Mouse (Mus musculus) stomach, embryonic 15.5 days (tissue): Measurements from ENCODE around the gene Jam2. TPM values are rescaled to one million over a fixed set of nuclear protein-coding genes. Genes with fewer than 3 reads are reported as not detected.
A peak's percentile ranks its signal among the peaks of the same experiment; 100 is the strongest.

Experiments used
- ATAC-seq: fragments of 200-750 bp; cut with Nextera tagmentation; 2 replicates; pipeline ENCODE4 v1.8.0; 2017; ENCODE audit warnings: low read depth, moderate number of reproducible peaks, moderate TSS enrichment; ENCODE audit not compliant: insufficient read depth, low FRiP score
- H3K27ac ChIP-seq: fragments of 300-500 bp; sonication (generic); 2 replicates; pipeline ENCODE4 v1.5.1; 2015; ENCODE audit warnings: mild to moderate bottlenecking, inconsistent platforms
- H3K27me3 ChIP-seq: fragments of 300-500 bp; sonication (generic); replicated peaks from 2 replicates; pipeline ENCODE4 v1.6.1; 2015; ENCODE audit warnings: inconsistent platforms
- H3K36me3 ChIP-seq: fragments of 300-500 bp; sonication (generic); 2 replicates; pipeline ENCODE4 v1.6.1; 2015; ENCODE audit warnings: inconsistent platforms
- H3K4me1 ChIP-seq: fragments of 300-500 bp; sonication (generic); 2 replicates; pipeline ENCODE4 v1.6.1; 2015; ENCODE audit warnings: inconsistent platforms
- H3K4me2 ChIP-seq: fragments of 300-500 bp; sonication (generic); 2 replicates; pipeline ENCODE4 v1.6.1; 2015; ENCODE audit warnings: mild to moderate bottlenecking, inconsistent platforms
- H3K4me3 ChIP-seq: fragments of 300-500 bp; sonication (generic); replicated peaks from 2 replicates; pipeline ENCODE4 v1.5.1; 2015; ENCODE audit warnings: inconsistent platforms
- H3K9ac ChIP-seq: fragments of 300-500 bp; sonication (generic); 2 replicates; pipeline ENCODE4 v1.6.1; 2015; ENCODE audit warnings: inconsistent platforms
- H3K9me3 ChIP-seq: fragments of 300-500 bp; sonication (generic); 2 replicates; pipeline ENCODE4 v1.6.1; 2016; ENCODE audit warnings: inconsistent platforms
- WGBS: fragments of 180-500 bp; shearing (Covaris S2); methylation state at CpG from one replicate; pipeline ENCODE4 v1.1.7; 2015; 5-methylcytosine and 5-hydroxymethylcytosine counted together
- polyA plus RNA-seq: library from polyadenylated mRNA; unstranded; fragments of >200 nt; fragmentation: Nextera tagmentation; extraction: Ambion mirVana; gene quantifications from 2 replicates; pipeline ENCODE4 v1.2.1, GENCODE M21; 2015

Jam2 gene
- polyA plus RNA-seq, 1 experiment from 2014 or later, result 5.7 TPM

DNA sequence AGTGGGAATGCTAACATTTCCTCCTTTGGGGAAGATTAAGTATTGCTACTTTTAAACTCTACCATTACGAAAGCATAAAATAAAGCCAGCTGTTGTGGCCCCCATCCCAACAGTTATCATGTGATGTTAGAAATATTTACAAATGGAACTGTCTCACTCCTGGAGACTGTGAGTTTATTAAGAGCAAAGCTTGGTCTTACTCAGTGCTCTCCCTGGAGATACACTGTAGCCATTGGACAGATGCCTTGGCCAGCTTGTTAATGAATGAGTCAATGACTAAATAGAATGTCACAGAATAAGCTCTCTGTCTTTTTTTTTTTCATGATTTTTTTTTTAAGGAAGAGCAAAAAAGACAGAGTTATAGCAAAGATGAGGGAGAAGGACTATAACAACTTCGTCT, 2.5 kb upstream of the Jam2 start:
- no peak for ATAC-seq
- peaks cover 7% of the 10 kb centered on the region; the same call in 1 of the 2 replicates for H3K27me3 ChIP-seq
- H3K4me2 ChIP-seq, result no peak overlapping the region
- no peak overlapping the region for H3K27ac ChIP-seq
- no peaks in the 10 kb centered on the region for H3K9me3 ChIP-seq
- no peaks in the 10 kb centered on the region for H3K36me3 ChIP-seq
- no peaks in the 10 kb centered on the region for H3K4me1 ChIP-seq
- H3K9ac ChIP-seq, result no peak overlapping the region
- no peak overlapping the region for H3K4me3 ChIP-seq
- 67% methylated on average over 2 of the region's 2 CpGs for WGBS

DNA sequence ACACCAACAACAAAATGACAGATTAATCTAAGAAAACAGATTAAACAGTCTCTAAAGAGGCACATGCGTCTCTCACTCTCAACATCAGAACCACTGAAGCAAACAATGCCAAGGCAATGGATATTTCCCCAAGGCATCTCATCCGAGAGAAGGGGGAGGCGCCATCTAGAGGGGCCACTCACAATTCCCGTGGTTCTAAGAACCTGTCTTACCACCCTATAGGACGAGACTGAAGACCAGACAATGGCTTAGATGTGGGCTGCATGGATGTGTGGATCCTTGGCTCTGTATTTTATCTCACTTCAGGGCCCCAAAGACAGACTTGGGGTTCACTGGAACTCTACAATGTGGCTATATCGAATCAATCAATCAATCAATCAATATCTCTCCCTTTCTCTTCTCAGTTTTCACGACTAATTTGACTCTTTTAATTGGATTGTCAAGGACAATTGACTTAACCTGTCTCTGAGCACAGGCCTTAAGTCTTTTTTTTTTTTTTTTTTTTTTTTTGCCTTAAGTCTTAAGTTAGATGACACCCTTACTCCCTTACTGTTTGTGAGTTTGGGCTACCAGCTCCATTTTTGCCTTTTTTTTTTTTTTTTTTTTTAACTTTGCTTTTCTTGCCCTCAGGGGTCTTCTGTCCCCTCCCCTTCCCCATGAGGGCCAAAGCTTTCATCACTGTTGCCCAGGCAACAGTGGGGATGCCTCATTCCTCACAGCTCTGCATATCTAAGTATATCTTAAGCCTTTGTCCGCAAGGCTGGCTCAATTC, 1.2 kb upstream of the Jam2 start:
- no peaks in the 10 kb centered on the region for H3K9me3 ChIP-seq
- WGBS, result 26% methylated on average over 8 of the region's 8 CpGs
- peak overlapping the region; percentile 99 for H3K4me2 ChIP-seq
- H3K9ac ChIP-seq, result no peak overlapping the region
- no peak overlapping the region for H3K27ac ChIP-seq
- H3K4me1 ChIP-seq, result no peaks in the 10 kb centered on the region
- no peak overlapping the region for H3K4me3 ChIP-seq
- ATAC-seq, result no peak
- H3K27me3 ChIP-seq, result peaks cover 7% of the 10 kb centered on the region; the same call in 1 of the 2 replicates
- H3K36me3 ChIP-seq, result no peaks in the 10 kb centered on the region

DNA sequence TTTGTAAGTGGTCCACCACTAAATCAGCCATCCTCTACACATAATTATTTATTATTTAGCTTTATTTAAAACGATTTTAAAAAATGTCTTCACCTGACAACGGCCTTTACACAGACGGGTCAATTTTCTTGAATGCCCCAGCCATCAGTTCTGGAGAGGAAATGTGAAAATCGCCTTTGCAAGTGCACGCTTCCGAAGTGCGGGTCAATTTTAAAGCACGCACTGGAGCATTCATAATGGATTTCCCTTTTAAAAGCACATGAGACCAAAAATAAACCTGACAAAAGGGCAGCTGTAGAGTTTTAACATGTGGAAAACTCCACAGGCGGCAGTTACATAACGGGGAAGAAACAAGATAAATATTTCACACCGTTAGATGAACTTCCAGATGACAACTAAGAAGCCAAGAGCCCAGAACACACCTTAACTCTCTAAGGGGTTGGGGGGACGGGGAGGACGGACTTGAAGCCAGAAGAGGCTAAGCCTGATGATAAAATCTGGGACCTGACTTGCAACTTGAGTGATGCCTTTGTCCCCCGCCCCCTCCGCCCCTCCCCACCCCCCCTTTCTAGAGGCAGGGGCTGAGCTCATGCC, 558 bp upstream of the Jam2 start:
- Histone ChIP-seq H3K27me3 (peaks cover 7% of the 10 kb centered on the region; the same call in 1 of the 2 replicates), H3K4me3 (peak overlapping the region; percentile 61), H3K4me1 (no peaks in the 10 kb centered on the region), H3K27ac (no peak overlapping the region), H3K9ac (no peak overlapping the region), H3K9me3 (no peaks in the 10 kb centered on the region), H3K36me3 (no peaks in the 10 kb centered on the region), H3K4me2 (peak overlapping the region; percentile 99)
- ATAC-seq, result no peak
- WGBS, result 2% methylated on average over 15 of the region's 15 CpGs

DNA sequence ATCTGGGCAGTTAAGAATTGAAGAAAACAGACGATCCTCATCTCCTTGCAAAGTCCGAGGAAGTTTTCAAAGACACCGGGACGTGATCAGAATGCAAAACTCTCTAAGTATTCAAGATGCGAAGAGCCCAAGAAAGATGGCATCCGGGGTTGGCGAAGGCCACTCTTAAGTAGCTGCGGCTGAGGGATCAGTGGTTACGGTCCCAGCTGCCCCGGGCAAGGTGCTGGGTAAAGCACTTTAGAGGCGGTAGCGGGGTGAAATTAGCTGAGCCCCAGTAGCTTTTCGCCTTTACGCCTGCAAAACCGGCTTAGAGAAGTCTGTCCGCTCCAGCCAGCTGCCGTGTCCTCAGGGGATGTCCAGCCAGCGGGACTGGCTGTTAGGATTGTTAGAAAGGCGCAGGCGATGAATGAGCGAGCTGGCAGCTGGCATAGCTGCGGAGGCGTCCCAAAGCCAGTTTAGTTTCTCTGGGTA, 873 bp downstream of the Jam2 start:
- Histone ChIP-seq H3K9ac (peak overlapping the region; percentile 56; the same call in 1 of the 2 replicates), H3K4me3 (peak overlapping the region; percentile 61), H3K27ac (no peak overlapping the region), H3K36me3 (no peaks in the 10 kb centered on the region), H3K27me3 (peaks cover 7% of the 10 kb centered on the region; the same call in 1 of the 2 replicates), H3K4me1 (no peaks in the 10 kb centered on the region), H3K9me3 (no peaks in the 10 kb centered on the region), H3K4me2 (peak overlapping the region; percentile 99)
- ATAC-seq, result no peak
- WGBS, result 1% methylated on average over 23 of the region's 23 CpGs

DNA sequence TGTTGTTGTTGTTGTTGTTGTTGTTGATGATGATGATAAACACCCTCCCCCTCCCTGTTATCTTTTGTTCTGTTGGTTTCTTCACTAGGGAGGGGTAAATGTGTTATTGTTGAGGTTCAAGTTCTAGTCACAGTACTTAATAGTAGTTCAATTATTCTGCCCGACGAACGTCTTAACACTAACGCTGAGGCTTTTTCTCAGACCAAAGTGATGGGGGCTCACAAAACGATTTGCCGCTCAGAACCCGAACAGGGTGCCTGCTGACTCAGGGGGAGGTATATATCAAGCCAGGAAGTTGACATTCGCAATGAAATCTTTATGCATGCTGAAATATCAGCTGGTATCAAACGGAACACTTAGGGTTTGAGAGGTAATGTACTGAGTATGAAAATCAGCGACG, 1.4 kb downstream of the Jam2 start:
- Histone ChIP-seq H3K9me3 (no peaks in the 10 kb centered on the region), H3K27me3 (peaks cover 7% of the 10 kb centered on the region; the same call in 1 of the 2 replicates), H3K36me3 (no peaks in the 10 kb centered on the region), H3K27ac (no peak overlapping the region), H3K4me1 (no peaks in the 10 kb centered on the region), H3K9ac (no peak overlapping the region), H3K4me3 (peak overlapping the region; percentile 61; the same call in 1 of the 2 replicates), H3K4me2 (peak overlapping the region; percentile 99)
- no peak for ATAC-seq
- WGBS, result 37% methylated on average over 11 of the region's 11 CpGs

DNA sequence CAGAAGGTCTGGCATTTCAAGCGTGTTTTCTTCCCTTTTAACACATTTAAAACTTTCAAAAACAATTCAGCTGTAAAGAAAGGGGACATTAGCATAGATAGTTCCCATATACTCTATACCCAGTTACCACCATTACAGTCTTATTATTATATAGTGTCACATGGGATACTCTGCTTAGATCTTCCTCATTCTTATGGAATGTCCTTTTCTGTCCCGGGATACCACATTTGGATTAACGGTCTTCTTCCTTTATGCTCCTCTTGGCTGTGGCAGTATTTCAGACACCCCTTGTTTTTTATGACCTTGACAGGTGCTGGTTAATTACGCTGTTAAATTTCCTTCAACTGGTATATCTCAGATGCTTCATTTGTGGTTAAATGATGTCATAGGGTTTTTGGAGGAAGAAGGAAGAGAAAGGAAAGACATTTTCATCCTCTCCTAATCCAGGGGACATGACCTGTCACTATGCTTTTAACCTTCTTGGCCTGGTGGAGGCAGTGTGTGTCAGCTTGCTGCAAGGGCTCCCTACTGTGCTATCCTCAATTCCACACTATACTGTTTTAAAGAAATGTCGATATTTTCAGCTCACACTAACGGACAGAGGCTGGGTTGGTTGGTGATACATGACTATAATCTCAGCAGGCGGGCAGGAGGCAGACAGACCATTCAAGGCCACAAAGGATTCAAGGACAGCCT, 2.3 kb downstream of the Jam2 start:
- WGBS, result 58% methylated on average over 7 of the region's 7 CpGs
- Histone ChIP-seq H3K4me1 (no peaks in the 10 kb centered on the region), H3K9ac (no peak overlapping the region), H3K4me2 (no peak overlapping the region), H3K4me3 (no peak overlapping the region), H3K36me3 (no peaks in the 10 kb centered on the region), H3K27ac (no peak overlapping the region), H3K27me3 (peaks cover 7% of the 10 kb centered on the region; the same call in 1 of the 2 replicates), H3K9me3 (no peaks in the 10 kb centered on the region)
- ATAC-seq, result no peak

DNA sequence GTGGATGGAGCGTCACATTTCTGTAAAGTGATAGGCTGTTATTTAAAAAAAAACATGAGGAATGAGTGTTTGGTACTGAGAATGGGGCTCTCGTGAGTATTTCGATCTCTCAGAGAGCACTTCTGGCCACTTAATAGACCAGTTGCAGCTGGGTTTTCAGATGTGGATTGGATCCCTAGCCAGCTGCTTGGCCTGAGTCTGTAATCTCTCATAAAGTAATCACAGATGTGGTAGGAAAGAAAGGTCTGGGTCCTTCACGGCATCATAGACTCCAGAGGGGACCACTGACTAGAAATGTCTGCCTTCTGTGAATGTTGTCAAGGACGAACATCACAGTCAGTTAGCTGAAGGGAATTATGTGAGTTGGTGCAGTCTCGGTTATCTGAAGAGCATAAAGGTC, 4.5 kb downstream of the Jam2 start:
- 72% methylated on average over 6 of the region's 6 CpGs for WGBS

DNA sequence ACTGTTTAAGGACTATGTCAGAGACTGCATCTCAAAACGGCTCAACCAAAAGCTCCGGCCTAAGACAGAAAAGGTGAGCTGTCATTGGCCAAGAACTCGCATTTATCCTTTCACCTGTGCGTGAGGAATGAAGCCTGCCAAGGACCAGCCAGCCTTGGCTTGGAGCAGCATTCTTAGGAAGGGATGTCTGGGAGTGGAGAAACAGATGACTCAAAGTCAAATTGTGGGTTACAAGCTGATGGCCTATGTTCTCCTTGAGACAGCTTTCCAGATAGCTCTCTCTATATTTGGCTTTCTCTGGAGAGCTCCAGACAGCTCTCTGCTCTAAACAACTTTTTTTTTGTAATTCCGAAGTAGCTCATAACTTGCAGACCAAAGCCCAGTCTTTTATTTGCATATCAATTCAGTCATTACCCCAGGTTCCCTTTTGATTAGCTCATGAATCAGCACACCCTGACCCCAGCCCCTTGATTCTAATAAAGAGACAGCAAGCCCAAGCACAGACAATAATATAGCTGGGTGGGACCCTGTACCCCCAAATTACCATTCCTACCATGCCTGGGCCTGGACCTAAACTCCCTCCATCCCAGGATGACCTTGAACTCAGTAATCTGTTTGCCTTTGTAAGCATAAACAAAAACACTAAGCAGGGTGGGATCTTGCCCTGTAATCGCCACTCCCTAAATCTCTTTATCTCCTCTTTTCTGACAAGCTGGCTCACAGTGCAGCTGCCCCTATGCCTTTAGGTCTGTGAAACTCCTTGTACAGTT, 5.1 kb downstream of the Jam2 start:
- Histone ChIP-seq H3K36me3 (no peaks in the 10 kb centered on the region), H3K4me3 (no peak overlapping the region), H3K4me2 (no peak overlapping the region), H3K9ac (no peak overlapping the region), H3K9me3 (no peaks in the 10 kb centered on the region), H3K27me3 (peaks cover 5% of the 10 kb centered on the region; the same call in 1 of the 2 replicates), H3K27ac (no peak overlapping the region), H3K4me1 (no peaks in the 10 kb centered on the region)
- WGBS, result 83% methylated on average over 6 of the region's 6 CpGs
- ATAC-seq, result no peak

More for the DNA sequence above, 4.5 kb downstream of the Jam2 start:
- Histone ChIP-seq H3K4me3 (no peak overlapping the region), H3K27ac (no peak overlapping the region), H3K4me2 (no peak overlapping the region), H3K27me3 (peaks cover 7% of the 10 kb centered on the region; the same call in 1 of the 2 replicates), H3K9ac (no peak overlapping the region), H3K4me1 (no peaks in the 10 kb centered on the region), H3K9me3 (no peaks in the 10 kb centered on the region), H3K36me3 (no peaks in the 10 kb centered on the region)
- no peak for ATAC-seq

DNA sequence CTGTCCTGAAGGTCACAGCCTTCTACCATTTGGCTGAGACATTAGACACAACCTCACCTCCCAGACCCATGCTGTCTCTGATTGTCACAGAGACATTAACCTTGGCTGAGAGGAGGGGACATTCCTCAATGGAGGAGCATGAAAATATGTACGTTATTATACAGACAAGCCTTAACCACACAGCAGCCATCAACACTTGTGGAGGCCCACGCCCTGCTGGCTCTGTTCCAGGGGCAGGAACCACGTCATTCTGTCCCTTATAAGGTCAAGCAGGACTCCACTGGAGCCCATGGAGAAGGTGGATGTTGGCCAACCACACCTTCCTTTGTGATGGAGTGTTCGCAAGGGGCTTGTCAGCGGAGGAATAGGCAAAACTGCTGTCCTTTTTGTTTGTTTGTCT, 5.8 kb downstream of the Jam2 start:
- no peak overlapping the region for H3K4me2 ChIP-seq

DNA sequence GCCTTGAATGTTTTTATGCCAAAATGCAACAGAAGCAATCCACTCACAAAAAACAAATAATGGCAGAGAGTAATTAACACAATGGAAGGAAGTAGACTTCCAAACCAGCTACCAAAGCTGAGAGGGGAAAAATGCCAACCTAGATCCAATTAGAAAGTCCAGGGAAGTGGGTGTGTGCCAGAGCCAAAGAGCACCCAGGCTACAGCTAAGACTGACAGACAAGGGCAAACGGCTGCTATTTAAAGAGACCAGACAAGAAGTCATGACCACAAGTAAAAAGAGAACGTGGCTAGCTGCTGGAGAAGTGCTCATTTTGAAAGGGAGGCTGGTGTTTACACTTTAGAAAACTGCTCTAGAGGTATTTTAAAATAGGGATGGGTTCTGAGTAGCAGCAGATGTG, 9.4 kb downstream of the Jam2 start:
- WGBS, result 45% methylated on average over 2 of the region's 2 CpGs
- no peak overlapping the region for H3K4me2 ChIP-seq
- no peaks in the 10 kb centered on the region for H3K27me3 ChIP-seq
- no peaks in the 10 kb centered on the region for H3K36me3 ChIP-seq
- H3K9ac ChIP-seq, result no peak overlapping the region
- no peaks in the 10 kb centered on the region for H3K4me1 ChIP-seq
- no peak overlapping the region for H3K4me3 ChIP-seq
- H3K27ac ChIP-seq, result no peak overlapping the region
- no peaks in the 10 kb centered on the region for H3K9me3 ChIP-seq
- no peak for ATAC-seq

More for the DNA sequence above, 5.8 kb downstream of the Jam2 start:
- Histone ChIP-seq H3K4me1 (no peaks in the 10 kb centered on the region), H3K9me3 (no peaks in the 10 kb centered on the region), H3K36me3 (no peaks in the 10 kb centered on the region), H3K27ac (no peak overlapping the region), H3K27me3 (no peaks in the 10 kb centered on the region; the same call in 1 of the 2 replicates), H3K4me3 (no peak overlapping the region), H3K9ac (no peak overlapping the region)
- ATAC-seq, result no peak
- WGBS, result 71% methylated on average over 5 of the region's 5 CpGs

DNA sequence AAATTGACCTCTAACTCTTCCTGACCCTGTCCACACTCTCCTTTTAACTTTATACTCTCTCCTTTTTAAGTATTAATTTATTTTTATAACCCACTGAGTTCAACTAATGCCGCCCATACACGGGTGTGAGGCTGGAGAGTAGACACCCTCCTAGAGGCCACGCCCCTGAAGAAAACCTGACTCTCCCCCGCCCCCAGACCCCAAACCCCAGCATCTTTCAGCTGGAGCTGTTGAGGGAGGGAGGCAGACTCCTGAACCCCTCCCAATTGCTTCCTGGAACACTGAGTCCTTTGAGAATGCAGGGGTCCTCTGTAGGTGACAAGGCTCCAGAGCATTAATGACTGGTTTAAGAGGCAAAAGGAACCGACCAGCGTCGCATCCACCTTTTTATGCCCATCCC, 11.0 kb downstream of the Jam2 start:
- H3K4me1 ChIP-seq, result no peaks in the 10 kb centered on the region
- H3K27ac ChIP-seq, result no peak overlapping the region
- H3K9me3 ChIP-seq, result no peaks in the 10 kb centered on the region
- no peak overlapping the region for H3K4me2 ChIP-seq
- no peak overlapping the region for H3K9ac ChIP-seq
- 29% methylated on average over 7 of the region's 7 CpGs for WGBS
- no peaks in the 10 kb centered on the region for H3K36me3 ChIP-seq
- no peak for ATAC-seq
- no peak overlapping the region for H3K4me3 ChIP-seq
- no peaks in the 10 kb centered on the region for H3K27me3 ChIP-seq
